ENCODE assay signal across 27 mouse cellular contexts in the genomic region with DNA sequence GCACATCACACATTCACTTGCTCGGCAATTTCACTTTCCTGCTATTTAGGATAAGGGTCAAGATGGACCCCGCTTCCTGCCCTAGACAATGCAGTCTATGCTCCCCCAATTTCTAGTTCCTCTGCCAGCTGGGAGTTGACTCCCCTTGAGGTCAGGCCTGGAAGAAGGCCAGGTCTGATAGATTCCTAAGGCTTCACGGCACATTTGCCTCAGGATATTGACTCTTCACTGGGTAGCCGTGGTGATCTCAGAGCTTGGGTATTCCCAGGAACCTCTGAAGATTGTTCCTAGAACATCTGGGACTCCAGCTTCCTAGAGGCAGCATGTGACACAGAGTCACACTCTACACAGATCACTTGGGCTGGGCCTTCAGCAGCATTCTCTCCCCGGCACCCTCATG. TPM values are rescaled to one million over a fixed set of nuclear protein-coding genes. Genes with fewer than 3 reads are reported as not detected.
"Had no signal": no experiment of that assay in that cellular context is flagged by ENCODE, and none has a peak within 500 bp of the region (broad histone marks: within the 10 kb centered on the region; RNA-seq: fewer than 3 reads in every experiment).

No protein-coding gene starts in this region.

- H3K4me3 ChIP-seq: heart, embryonic 13.5 days; heart, embryonic 15.5 days; hindbrain, embryonic 13.5 days; hindbrain, embryonic 15.5 days; kidney, embryonic 15.5 days; left cerebral cortex, adult 2 months; limb, embryonic 10.5 days; limb, embryonic 12.5 days; liver, embryonic 13.5 days; liver, embryonic 15.5 days had no signal

- H3K27me3 ChIP-seq: heart, embryonic 13.5 days; heart, embryonic 15.5 days; hindbrain, embryonic 13.5 days; hindbrain, embryonic 15.5 days; kidney, embryonic 15.5 days; limb, embryonic 12.5 days; liver, embryonic 13.5 days; liver, embryonic 15.5 days had no signal

- H3K9me3 ChIP-seq: heart, embryonic 13.5 days; heart, embryonic 15.5 days; hindbrain, embryonic 13.5 days; hindbrain, embryonic 15.5 days; kidney, embryonic 15.5 days; limb, embryonic 10.5 days; limb, embryonic 12.5 days; liver, embryonic 13.5 days; liver, embryonic 15.5 days had no signal

- DNase-seq: gastrocnemius, postnatal 25 days; heart, adult 18-20 months; heart, postnatal 14 days; kidney, adult 11 months; kidney, adult 2 months; kidney, adult 9 months; kidney, postnatal 14 days; kidney, postnatal 36 days; liver; liver, embryonic 13.5 days; liver, postnatal 0 days had no signal

- H3K27ac ChIP-seq: heart, embryonic 13.5 days; heart, embryonic 15.5 days; hindbrain, embryonic 13.5 days; hindbrain, embryonic 15.5 days; hindbrain, postnatal 0 days; kidney, embryonic 15.5 days; kidney, postnatal 0 days; left cerebral cortex, adult 2 months; limb, embryonic 10.5 days; limb, embryonic 12.5 days; liver, embryonic 13.5 days; liver, embryonic 15.5 days had no signal

- H3K4me1 ChIP-seq: heart, embryonic 13.5 days; heart, embryonic 15.5 days; hindbrain, embryonic 15.5 days; limb, embryonic 12.5 days had no signal

- H3K9ac ChIP-seq: heart, embryonic 13.5 days; heart, embryonic 15.5 days; hindbrain, embryonic 13.5 days; hindbrain, embryonic 15.5 days; kidney, embryonic 15.5 days; limb, embryonic 12.5 days; liver, embryonic 13.5 days; liver, embryonic 15.5 days; liver, postnatal 0 days had no signal

RNA-seq across cellular contexts. Expression of gene Rnf223, which starts 1.6 kb away (rescaled TPM):
- total RNA-seq: gastrocnemius, adult 18-20 months; gastrocnemius, adult 8-10 months; gastrocnemius, postnatal 25 days; hematopoietic stem cell, adult 5-6 weeks had no signal
- polyA plus RNA-seq: heart, embryonic 11.5 days; heart, postnatal 0 days had no signal
